Mouse (Mus musculus): ENCODE data around the gene Paqr8. TPM values are rescaled to one million over a fixed set of nuclear protein-coding genes. Genes with fewer than 3 reads are reported as not detected.
A peak's percentile ranks its signal among the peaks of the same experiment; 100 is the strongest.

Gene Paqr8
- total RNA-seq, 2 experiments from 2014 or later = 2.4 to 3.9 TPM

GRCm38 (mm10) chr1:20951799-20952198, 61.4 kb downstream of the Paqr8 start:
- peak; percentile 7; the same call in 1 of the 2 replicates for ATAC-seq (replicated peaks; ENCODE audit: poor library complexity)

DNA sequence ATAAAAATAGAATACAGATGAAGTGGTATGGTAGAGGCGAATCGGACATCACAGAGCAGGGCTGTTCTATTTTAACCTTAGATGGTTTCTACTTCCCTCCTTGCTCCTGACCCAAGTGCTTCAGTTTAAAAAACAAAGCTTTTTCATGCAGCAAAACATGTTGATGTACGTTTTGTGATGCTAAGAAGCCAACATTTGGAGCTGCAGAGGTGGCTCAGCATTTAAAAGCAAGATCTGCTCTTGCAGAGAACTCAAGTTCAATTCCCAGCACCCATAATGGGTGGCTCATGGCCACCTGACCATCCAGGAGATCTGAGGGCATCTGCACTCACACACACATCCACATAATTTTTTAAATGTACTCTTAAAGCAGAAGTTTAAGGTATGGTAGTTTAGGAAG, 64.5 kb downstream of the Paqr8 start:
- no peak for ATAC-seq (replicated peaks; ENCODE audit: poor library complexity)

DNA sequence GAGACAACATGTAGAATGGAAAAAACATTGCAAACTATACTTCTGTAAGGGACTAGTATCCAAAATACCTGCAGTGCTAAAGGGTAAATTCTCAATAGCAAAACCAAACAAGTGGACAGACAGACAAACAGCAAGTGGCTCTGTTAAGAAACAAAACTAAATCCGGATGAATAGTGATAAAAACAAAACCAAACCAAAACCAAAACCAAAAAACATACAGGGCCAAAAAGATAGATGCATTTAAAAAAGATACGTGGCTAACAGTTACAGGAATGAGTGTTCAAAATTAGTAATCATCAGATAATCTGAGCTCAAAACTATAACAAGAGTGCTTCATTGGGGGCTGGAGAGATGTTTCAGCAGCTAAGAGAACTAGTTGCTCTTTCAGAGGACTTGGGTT, 79.2 kb downstream of the Paqr8 start:
- no peak for ATAC-seq (replicated peaks; ENCODE audit: poor library complexity)

DNA sequence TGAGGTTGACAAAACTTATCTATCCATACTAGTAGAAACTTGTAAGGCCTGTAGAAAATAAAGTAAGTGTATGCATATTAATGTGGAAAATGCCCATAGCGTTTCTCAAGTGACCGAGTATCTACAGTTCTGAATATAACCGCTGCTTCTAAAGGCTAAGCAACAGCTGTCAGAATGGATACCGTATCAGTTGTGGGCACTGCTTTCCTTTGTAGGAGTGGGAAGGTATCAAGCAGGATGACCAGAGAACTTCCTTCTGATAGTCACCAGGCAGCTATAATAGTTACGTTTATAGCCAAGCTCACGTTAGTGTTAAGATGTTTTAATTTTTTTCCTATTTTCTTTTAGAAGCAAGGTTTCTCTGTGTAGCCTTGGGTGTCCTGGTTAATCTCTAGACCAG, 83.0 kb downstream of the Paqr8 start:
- ATAC-seq (replicated peaks; ENCODE audit: poor library complexity) = peak; percentile 87

DNA sequence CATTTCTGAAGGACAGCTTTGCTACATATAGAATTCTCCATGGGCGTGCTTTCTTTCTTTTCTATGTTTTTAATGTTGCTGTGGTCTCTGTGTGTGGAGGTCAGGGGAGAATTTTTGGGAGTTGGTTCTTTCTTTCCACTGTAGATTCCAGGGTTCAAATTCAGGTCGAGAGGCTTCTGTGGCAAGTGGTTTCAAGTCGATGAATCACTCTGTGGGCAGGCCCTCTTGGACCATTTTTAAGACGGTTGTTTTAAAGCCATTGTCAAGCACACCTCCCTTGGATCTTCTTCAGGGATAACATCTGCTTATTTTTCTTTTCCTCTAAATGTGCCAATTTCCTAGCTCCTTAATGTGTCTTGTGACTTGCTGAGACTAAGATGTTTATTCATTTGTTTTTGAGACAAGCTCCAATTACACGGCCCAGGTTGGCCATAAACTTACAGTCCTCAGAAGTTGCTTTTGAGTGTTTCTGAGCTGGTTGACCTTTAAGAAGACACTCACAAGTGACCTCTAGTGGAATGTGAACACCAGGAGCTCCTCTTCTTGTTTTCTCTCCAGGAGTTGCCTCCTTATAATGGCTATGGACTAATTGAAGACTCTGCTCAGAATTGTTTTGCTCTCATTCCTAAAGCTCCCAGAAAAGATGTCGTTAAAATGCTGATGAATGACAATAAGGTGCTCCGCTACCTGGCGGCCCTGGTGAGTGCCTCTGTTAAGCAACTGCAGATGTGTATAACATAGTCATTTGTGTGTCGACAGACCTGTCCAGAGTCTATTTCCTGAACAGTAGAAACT, 84.1 kb downstream of the Paqr8 start:
- ATAC-seq (replicated peaks; ENCODE audit: poor library complexity) = peak; percentile 17; the same call in 1 of the 2 replicates

GRCm38 (mm10) chr1:20980553-20980952, 90.1 kb downstream of the Paqr8 start:
- no peak for ATAC-seq (replicated peaks; ENCODE audit: poor library complexity)

DNA sequence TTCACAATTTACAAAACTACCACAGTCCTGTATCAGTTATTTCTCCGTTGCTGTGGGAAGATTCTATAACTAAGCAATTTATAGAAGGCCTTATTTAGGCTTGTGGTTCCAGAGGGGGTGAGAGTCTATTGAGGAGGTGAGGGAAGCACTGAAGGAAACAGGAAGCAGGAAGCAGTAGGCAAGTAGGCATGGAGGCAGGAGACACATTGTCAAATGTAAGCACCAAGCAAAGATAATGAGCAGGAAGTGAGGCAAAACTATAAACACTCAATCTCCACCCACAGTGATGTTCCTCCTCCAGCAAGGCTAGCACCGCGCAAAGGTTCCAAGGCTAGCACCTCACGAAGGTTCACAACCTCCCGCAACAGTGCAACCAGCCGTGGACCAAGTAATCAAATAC, 91.4 kb downstream of the Paqr8 start:
- no peak for ATAC-seq (replicated peaks; ENCODE audit: poor library complexity)

GRCm38 (mm10) chr1:20984103-20984502, 93.7 kb downstream of the Paqr8 start:
- no peak for ATAC-seq (replicated peaks; ENCODE audit: poor library complexity)

- no peak for ATAC-seq (replicated peaks; ENCODE audit: poor library complexity)
These were observed 94.2 kb downstream of the Paqr8 start for GRCm38 (mm10) chr1:20984582-20984981.

- ATAC-seq (replicated peaks; ENCODE audit: poor library complexity) = peak; percentile 76
These were observed 96.1 kb downstream of the Paqr8 start for GRCm38 (mm10) chr1:20986378-20987056.

Other genes with a start within 250 kb of the Paqr8 start
- not detected in 2 replicates for gene Il17a, start 159.7 kb upstream of the Paqr8 start, total RNA-seq (2015)
- not detected in 2 replicates for gene Il17a, start 159.7 kb upstream of the Paqr8 start, total RNA-seq (2017)
- gene Il17f, start 100.0 kb upstream of the Paqr8 start, total RNA-seq (2015) = 0.30 TPM in 1 of 2 replicates, not detected in the other
- gene Il17f, start 100.0 kb upstream of the Paqr8 start, total RNA-seq (2017) = 0.50 TPM in 1 of 2 replicates, not detected in the other
- gene Mcm3, start 70.3 kb upstream of the Paqr8 start, total RNA-seq (2015) = 640 and 673 TPM in 2 replicates
- gene Mcm3, start 70.3 kb upstream of the Paqr8 start, total RNA-seq (2017) = 300 and 306 TPM in 2 replicates
- gene Efhc1, start 61.0 kb downstream of the Paqr8 start, total RNA-seq (2015) = 0.07 and 1.5 TPM in 2 replicates
- gene Efhc1, start 61.0 kb downstream of the Paqr8 start, total RNA-seq (2017) = 0.20 and 0.21 TPM in 2 replicates
- gene Tram2, start 188.6 kb downstream of the Paqr8 start, total RNA-seq (2015) = 8.9 and 10.5 TPM in 2 replicates
- gene Tram2, start 188.6 kb downstream of the Paqr8 start, total RNA-seq (2017) = 1.5 and 1.6 TPM in 2 replicates

Data from megakaryocyte progenitor cell, adult 5-6 weeks (primary cell).